ENCODE assay signal across 8 mouse cellular contexts in genomic region chr10:110744686-110745639, GRCm38 (mm10). TPM values are rescaled to one million over a fixed set of nuclear protein-coding genes. Genes with fewer than 3 reads are reported as not detected.
DNase-seq lines count a peak whose midpoint lies in the region; ATAC-seq and TF ChIP-seq lines count a peak whose summit lies in the region.

Gene E2f7, plus strand, starts transcription at chr10:110745439.

- under 1% methylated on average over 96 of the region's 98 CpGs for WGBS in forebrain, embryonic 11.5 days
- WGBS in heart, postnatal 0 days, result under 1% methylated on average over 62 of the region's 98 CpGs
- under 1% methylated on average over 96 of the region's 98 CpGs for WGBS in neural tube, embryonic 15.5 days

- peak; percentile 82 for DNase-seq in CH12.LX (ENCODE audit: extremely low read depth)
- peak; percentile 73 for DNase-seq in c-Kit-positive CD71-negative TER-119-negative erythroid progenitor cells, embryonic 14.5 days (ENCODE audit: low read depth)
- DNase-seq in forebrain, embryonic 11.5 days (ENCODE audit: low spot score), result peak; percentile 97
- DNase-seq in heart, postnatal 0 days (ENCODE audit: low spot score), result peak; percentile 88
- peak; percentile 93 to 96 for DNase-seq in kidney, postnatal 4 days
- peak; percentile 88 to 91 for DNase-seq in lung, adult 18-20 months
- peak; percentile 90 for DNase-seq in testis, postnatal 14 days (ENCODE audit: low spot score)

- no peak for TF ChIP-seq RAD21 in CH12.LX (IDR thresholded peaks at IDR 0.05; ENCODE audit: low read depth, low read length)

- no peak for TF ChIP-seq CTCF in CH12.LX (conservative IDR thresholded peaks at IDR 0.05 in 1 of 2, IDR thresholded peaks at IDR 0.05 in 1 of 2; ENCODE audit: low read depth in 2 of 2, low read length in 2 of 2)
- TF ChIP-seq CTCF in heart, postnatal 0 days (IDR thresholded peaks at IDR 0.05; ENCODE audit: low read depth), result no peak

- in situ Hi-C loops in CH12.LX (cut with MboI; ENCODE audit: low pct_ligation_motif_present, low pct_unique_long_range_greater_than_20kb, low sequenced_read_pairs), result no loop called here

- peak; percentile 98 for ATAC-seq in forebrain, embryonic 11.5 days (replicated peaks; ENCODE audit: low FRiP score)
- peak; percentile 95 for ATAC-seq in heart, postnatal 0 days (ENCODE audit: insufficient read depth, low read depth)
- ATAC-seq in neural tube, embryonic 15.5 days (ENCODE audit: low FRiP score), result peak; percentile 99

- peaks cover 25% of the 10 kb centered on the region for H3K27me3 ChIP-seq in CH12.LX (replicated peaks)
- no peaks in the 10 kb centered on the region for H3K27me3 ChIP-seq in forebrain, embryonic 11.5 days (ENCODE audit: control insufficient read depth, insufficient read depth, low read length)
- H3K27me3 ChIP-seq in heart, postnatal 0 days (ENCODE audit: control insufficient read depth, insufficient read depth, low read length), result no peaks in the 10 kb centered on the region
- no peaks in the 10 kb centered on the region for H3K27me3 ChIP-seq in neural tube, embryonic 15.5 days (replicated peaks)

- no peaks in the 10 kb centered on the region for H3K9me3 ChIP-seq in CH12.LX (replicated peaks; ENCODE audit: low read length)
- no peaks in the 10 kb centered on the region for H3K9me3 ChIP-seq in forebrain, embryonic 11.5 days (ENCODE audit: control insufficient read depth, low read length)
- H3K9me3 ChIP-seq in heart, postnatal 0 days (replicated peaks; ENCODE audit: control insufficient read depth, low read length), result no peaks in the 10 kb centered on the region
- no peaks in the 10 kb centered on the region for H3K9me3 ChIP-seq in neural tube, embryonic 15.5 days (replicated peaks)

- peak within 1 kb of the TSS; percentile 64 to 98 (median 81) for H3K4me3 ChIP-seq in CH12.LX (replicated peaks in 1 of 3; ENCODE audit: low read depth in 2 of 3, low read length in 2 of 3, poor library complexity in 1 of 3)
- H3K4me3 ChIP-seq in forebrain, embryonic 11.5 days (ENCODE audit: low read depth, low read length), result peak within 1 kb of the TSS; percentile 80
- peak within 1 kb of the TSS; percentile 75 for H3K4me3 ChIP-seq in heart, postnatal 0 days (ENCODE audit: low read depth, low read length)
- H3K4me3 ChIP-seq in neural tube, embryonic 15.5 days (replicated peaks), result peak within 1 kb of the TSS; percentile 76

- peak within 1 kb of the TSS; percentile 79 for H3K9ac ChIP-seq in CH12.LX (ENCODE audit: insufficient read depth, low read depth)
- H3K9ac ChIP-seq in forebrain, embryonic 11.5 days (ENCODE audit: low read length), result peak within 1 kb of the TSS; percentile 92
- peak within 1 kb of the TSS; percentile 69 for H3K9ac ChIP-seq in heart, postnatal 0 days (replicated peaks; ENCODE audit: low read depth, low read length)
- peak within 1 kb of the TSS; percentile 74 for H3K9ac ChIP-seq in neural tube, embryonic 15.5 days (replicated peaks)

- H3K4me1 ChIP-seq in CH12.LX (ENCODE audit: control insufficient read depth in 1 of 2, insufficient read depth in 2 of 2), result peaks cover 2 to 11% of the 10 kb centered on the region in 2 experiments; a peak in 2 of 4 replicates
- no peaks in the 10 kb centered on the region; the same call in 1 of the 2 replicates for H3K4me1 ChIP-seq in forebrain, embryonic 11.5 days (replicated peaks; ENCODE audit: control insufficient read depth, insufficient read depth, low read length)
- H3K4me1 ChIP-seq in heart, postnatal 0 days (ENCODE audit: control insufficient read depth, insufficient read depth), result peaks cover 14% of the 10 kb centered on the region
- H3K4me1 ChIP-seq in neural tube, embryonic 15.5 days, result peaks cover 19% of the 10 kb centered on the region

- H3K79me2 ChIP-seq in CH12.LX (replicated peaks; ENCODE audit: control insufficient read depth, extremely low read depth, insufficient read depth, poor library complexity, severe bottlenecking), result no peaks in the 10 kb centered on the region

- H3K36me3 ChIP-seq in CH12.LX (replicated peaks in 1 of 2; ENCODE audit: control insufficient read depth in 1 of 2, insufficient read depth in 1 of 2, low read length in 1 of 2), result peaks cover 2 to 20% of the 10 kb centered on the region in 2 experiments
- 0 out of 2 replicates have a peak, but pooled peaks cover 2% of the 10 kb centered on the region for H3K36me3 ChIP-seq in forebrain, embryonic 11.5 days (ENCODE audit: control insufficient read depth, insufficient read depth, low read length)
- peaks cover 19% of the 10 kb centered on the region; the same call in 1 of the 2 replicates for H3K36me3 ChIP-seq in heart, postnatal 0 days (replicated peaks; ENCODE audit: control insufficient read depth, insufficient read depth, low read length)
- no peaks in the 10 kb centered on the region for H3K36me3 ChIP-seq in neural tube, embryonic 15.5 days

- TF ChIP-seq POLR2A in CH12.LX (IDR thresholded peaks at IDR 0.05; ENCODE audit: low read depth, low read length), result peak; percentile 77

- dilution Hi-C loops in CH12.LX (cut with MboI; ENCODE audit: extremely low pct_ligation_motif_present, extremely low pct_unique_long_range_greater_than_20kb, low sequenced_read_pairs), result no loop called here

- peak within 1 kb of the TSS; percentile 85 for H3K4me2 ChIP-seq in CH12.LX (ENCODE audit: insufficient read depth, low read depth, poor library complexity, severe bottlenecking)
- peak within 1 kb of the TSS; percentile 85 for H3K4me2 ChIP-seq in forebrain, embryonic 11.5 days (ENCODE audit: low read depth, low read length, severe bottlenecking)
- H3K4me2 ChIP-seq in heart, postnatal 0 days (ENCODE audit: low read depth, low read length), result peak within 1 kb of the TSS; percentile 97
- H3K4me2 ChIP-seq in neural tube, embryonic 15.5 days, result peak within 1 kb of the TSS; percentile 94

- no peak for TF ChIP-seq EP300 in CH12.LX (IDR thresholded peaks at IDR 0.05; ENCODE audit: low read length)
- no peak for TF ChIP-seq EP300 in heart, postnatal 0 days (IDR thresholded peaks at IDR 0.05; ENCODE audit: low read depth)

- H3K27ac ChIP-seq in CH12.LX (ENCODE audit: insufficient read depth, low read depth), result peak within 1 kb of the TSS; percentile 33; the same call in 1 of the 2 replicates
- peak within 1 kb of the TSS; percentile 76 for H3K27ac ChIP-seq in forebrain, embryonic 11.5 days (ENCODE audit: low read depth, low read length)
- H3K27ac ChIP-seq in heart, postnatal 0 days (ENCODE audit: low read depth), result peak within 1 kb of the TSS; percentile 55
- H3K27ac ChIP-seq in neural tube, embryonic 15.5 days (replicated peaks), result peak within 1 kb of the TSS; percentile 76

TF ChIP-seq in CH12.LX, 34 proteins besides CTCF, POLR2A, EP300 and RAD21:
- TF ChIP-seq NRF1 (IDR thresholded peaks at IDR 0.05; ENCODE audit: low read depth, low read length) (no peak), TCF12 (IDR thresholded peaks at IDR 0.05; ENCODE audit: low read depth, low read length) (no peak; the same call in 1 of the 2 replicates), ZC3H11A (IDR thresholded peaks at IDR 0.05; ENCODE audit: low read depth, low read length) (no peak), HCFC1 (IDR thresholded peaks at IDR 0.05; ENCODE audit: low read depth, low read length) (no peak), ELF1 (IDR thresholded peaks at IDR 0.05; ENCODE audit: low read depth, low read length) (peak; percentile 82), IRF4 (IDR thresholded peaks at IDR 0.05; ENCODE audit: low read depth, low read length) (0 out of 2 replicates have a peak, but pooled peaks have one; percentile 7), ZNF384 (IDR thresholded peaks at IDR 0.05; ENCODE audit: low read depth, low read length) (no peak), NELFE (IDR thresholded peaks at IDR 0.05; ENCODE audit: low read depth, low read length) (0 out of 2 replicates have a peak, but pooled peaks have one; percentile 24), JUND (conservative IDR thresholded peaks at IDR 0.05; ENCODE audit: low read depth, low read length) (no peak), ZKSCAN1 (IDR thresholded peaks at IDR 0.05; ENCODE audit: borderline replicate concordance, low read depth, low read length) (no peak), UBTF (IDR thresholded peaks at IDR 0.05; ENCODE audit: low read depth, low read length) (0 out of 2 replicates have a peak, but pooled peaks have one; percentile 26), MXI1 (IDR thresholded peaks at IDR 0.05; ENCODE audit: low read depth, low read length) (0 out of 2 replicates have a peak, but pooled peaks have one; percentile 43), BHLHE40 (IDR thresholded peaks at IDR 0.05; ENCODE audit: low read depth, low read length) (peak; percentile 74), USF1 (IDR thresholded peaks at IDR 0.05; ENCODE audit: low read depth, low read length) (no peak), ZMIZ1 (IDR thresholded peaks at IDR 0.05; ENCODE audit: low read depth, low read length) (0 out of 2 replicates have a peak, but pooled peaks have one; percentile 54), SIN3A (IDR thresholded peaks at IDR 0.05; ENCODE audit: low read length) (peak; percentile 61; the same call in 1 of the 2 replicates), USF2 (conservative IDR thresholded peaks at IDR 0.05; ENCODE audit: low read depth, low read length) (no peak), KAT2A (IDR thresholded peaks at IDR 0.05; ENCODE audit: insufficient replicate concordance, low read length) (no peak)

RNA-seq across cellular contexts. Expression of gene E2f7, which starts in this region (rescaled TPM):
- 1.1 and 1.8 TPM in 2 replicates for total RNA-seq in CH12.LX (2012; rRNA removed)
- total RNA-seq in CH12.LX (2014; rRNA removed), result 0.66 and 0.82 TPM in 2 replicates
- polyA plus RNA-seq in CH12.LX (2012; ENCODE audit: insufficient read length, low read depth), result 3.8 and 4.5 TPM in 2 replicates
- polyA plus RNA-seq in forebrain, embryonic 11.5 days (2014; fragmentation: Nextera tagmentation; extraction: Ambion mirVana), result 46.5 and 46.9 TPM in 2 replicates
- 6.1 and 17.1 TPM in 2 replicates for total RNA-seq in heart, postnatal 0 days (2014; rRNA removed; ENCODE audit: low replicate concordance)
- polyA plus RNA-seq in heart, postnatal 0 days (2015; fragmentation: Nextera tagmentation; extraction: Ambion mirVana), result 3.7 and 4.7 TPM in 2 replicates
- 5.6 and 8.7 TPM in 2 replicates for polyA plus RNA-seq in neural tube, embryonic 15.5 days (2015; fragmentation: Nextera tagmentation; extraction: Ambion mirVana)

Comparison
In these comparisons a context has a peak if more than half of its experiments do, and no peak if none do; other contexts are left out.
1. Peak in every context shown above with its lines: DNase-seq, ATAC-seq, H3K4me3 ChIP-seq and H3K27ac ChIP-seq.